Mouse (Mus musculus) layer of hippocampus, adult 6 months (tissue): Measurements from ENCODE around the gene Txlna. TPM values are rescaled to one million over a fixed set of nuclear protein-coding genes. Genes with fewer than 3 reads are reported as not detected.

Source experiments
- long read RNA-seq, 2 experiments: library from polyadenylated mRNA; unstranded; transcript quantifications; one replicate each; pipeline ENCODE4 v2.0.0; 2019 to 2020
- microRNA-seq: library from miRNA; unstranded; fragments of <30 nt; microRNA quantifications from one replicate; pipeline ENCODE4 v1.2.0, GENCODE M21; 2020
- polyA plus RNA-seq: library from polyadenylated mRNA; unstranded; fragments of <200 nt; fragmentation: Nextera tagmentation; gene quantifications from 2 replicates; pipeline ENCODE4 v1.2.3, GENCODE M21; 2021

Gene Txlna
- 16.0 and 16.7 TPM in 2 replicates for polyA plus RNA-seq
- long read RNA-seq, experiment 1, full-length matches to known transcripts, result 18 of 29 reads
- long read RNA-seq, experiment 1, partial matches to known transcripts, result 10 of 29 reads
- long read RNA-seq, experiment 1, other reads (novel, unspliced or antisense), result 1 of 29 reads
- long read RNA-seq, experiment 2, full-length matches to known transcripts, result 90 of 115 reads
- long read RNA-seq, experiment 2, partial matches to known transcripts, result 7 of 115 reads
- long read RNA-seq, experiment 2, other reads (novel, unspliced or antisense), result 18 of 115 reads

GRCm38 (mm10) chr4:129640638-129641467 lies at the start of gene Txlna:
TSS of gene Txlna (minus strand) at chr4:129641065.

GRCm38 (mm10) chr4:129672083-129672877 lies 31.4 kb upstream of the Txlna start, which contains the start of gene Kpna6:
TSS of gene Kpna6 (minus strand) at chr4:129672767.

GRCm38 (mm10) chr4:129623681-129624091 lies 17.2 kb downstream of the Txlna start, which contains the start of gene Ccdc28b:
TSS of gene Ccdc28b (minus strand) at chr4:129623947.

GRCm38 (mm10) chr4:129618786-129619691 lies 21.8 kb downstream of the Txlna start, which contains the start of gene Iqcc:
TSS of gene Iqcc (minus strand) at chr4:129619099.

GRCm38 (mm10) chr4:129614093-129614492 lies 26.8 kb downstream of the Txlna start, which contains the start of gene Dcdc2b:
TSS of gene Dcdc2b (minus strand) at chr4:129614257.

GRCm38 (mm10) chr4:129600233-129601158 lies 40.4 kb downstream of the Txlna start, which contains the start of the genes Eif3i and Tmem234:
TSS of gene Eif3i (minus strand) at chr4:129600648.
TSS of gene Tmem234 (plus strand) at chr4:129600668.

GRCm38 (mm10) chr4:129578466-129578865 lies 62.4 kb downstream of the Txlna start, which contains the start of gene Fam167b:
TSS of gene Fam167b (minus strand) at chr4:129578549.

Small RNA genes within 50 kb of the gene (microRNA-seq; reads per million reads assigned to microRNA genes)
- 4.1 reads per million, percentile 15 among the genes with 10 or more reads in this experiment for gene Mir7016

Other genes with a start within 250 kb of the Txlna start
- 1.9 and 2.1 TPM in 2 replicates for gene Zbtb8b, start 200.2 kb downstream of the Txlna start, polyA plus RNA-seq
- gene Bsdc1, start 179.5 kb downstream of the Txlna start, polyA plus RNA-seq, result 11.4 and 11.5 TPM in 2 replicates
- gene Tssk3, start 150.0 kb downstream of the Txlna start, polyA plus RNA-seq, result 0.15 TPM in 1 of 2 replicates, not detected in the other
- gene Fam229a, start 149.9 kb downstream of the Txlna start, polyA plus RNA-seq, result 0.98 and 1.3 TPM in 2 replicates
- 33.1 and 41.3 TPM in 2 replicates for gene Marcksl1, start 127.5 kb downstream of the Txlna start, polyA plus RNA-seq
- 16.9 and 18.2 TPM in 2 replicates for gene Hdac1, start 98.4 kb downstream of the Txlna start, polyA plus RNA-seq
- gene Lck, start 67.4 kb downstream of the Txlna start, polyA plus RNA-seq, result 2.4 and 2.5 TPM in 2 replicates
- gene Fam167b, start 62.5 kb downstream of the Txlna start, polyA plus RNA-seq, result 1.4 and 2.4 TPM in 2 replicates
- 270 and 298 TPM in 2 replicates for gene Eif3i, start 40.4 kb downstream of the Txlna start, polyA plus RNA-seq
- 181 and 186 TPM in 2 replicates for gene Tmem234, start 40.4 kb downstream of the Txlna start, polyA plus RNA-seq
- 3.4 and 4.1 TPM in 2 replicates for gene Dcdc2b, start 26.8 kb downstream of the Txlna start, polyA plus RNA-seq
- 28.4 and 35.0 TPM in 2 replicates for gene Iqcc, start 22.0 kb downstream of the Txlna start, polyA plus RNA-seq
- 31.7 and 35.6 TPM in 2 replicates for gene Ccdc28b, start 17.1 kb downstream of the Txlna start, polyA plus RNA-seq
- 9.9 and 11.1 TPM in 2 replicates for gene Kpna6, start 31.7 kb upstream of the Txlna start, polyA plus RNA-seq
- gene Tmem39b, start 55.8 kb upstream of the Txlna start, polyA plus RNA-seq, result 9.7 and 9.8 TPM in 2 replicates
- gene Khdrbs1, start 101.2 kb upstream of the Txlna start, polyA plus RNA-seq, result 30.5 and 30.6 TPM in 2 replicates
- 166 and 230 TPM in 2 replicates for gene Ptp4a2, start 170.2 kb upstream of the Txlna start, polyA plus RNA-seq